Mouse (Mus musculus) E14TG2a.4 (cell line): ENCODE measurements around the gene Anxa9.

Experiments
- CTCF ChIP-seq: conservative IDR thresholded peaks from 2 replicates; pipeline ENCODE4 v1.5.1; 2014; ENCODE audit warnings: low read length
- POU5F1 ChIP-seq: IDR thresholded peaks from 2 replicates; pipeline ENCODE4 v1.6.1; 2014; ENCODE audit warnings: low read length, borderline replicate concordance

- no peak for TF ChIP-seq CTCF
- TF ChIP-seq POU5F1: no peak
Measured at GRCm38 (mm10) chr3:95307100-95307499, at the start of gene Anxa9.
